Mouse (Mus musculus) ES-E14 (cell line): ENCODE data around the gene Mgll. TPM values are rescaled to one million over a fixed set of nuclear protein-coding genes. Genes with fewer than 3 reads are reported as not detected.

Experiments
- DNase-seq: peaks from one replicate; pipeline ENCODE4 v3.0.0-alpha.2; 2013; ENCODE audit warnings: low read depth, low spot score
- H3K27ac ChIP-seq: 2 replicates; pipeline ENCODE4 v1.5.1; 2012; ENCODE audit warnings: low read depth, mild to moderate bottlenecking, low read length, moderate library complexity, mixed read lengths; ENCODE audit not compliant: poor library complexity, insufficient read depth, severe bottlenecking
- H3K36me3 ChIP-seq: 2 replicates; pipeline ENCODE4 v1.6.1; 2012; ENCODE audit warnings: mild to moderate bottlenecking, low read length, moderate library complexity, mixed read lengths; ENCODE audit not compliant: control insufficient read depth, poor library complexity, insufficient read depth, severe bottlenecking
- H3K4me1 ChIP-seq, 2 experiments: fragments of 150-350 bp in 1 of 2; sonication (generic) in 1 of 2; 2 replicates each; pipeline ENCODE4 v1.6.1; 2012; ENCODE audit warnings: low read length in 2 of 2, mild to moderate bottlenecking in 1 of 2, mixed read lengths in 1 of 2; ENCODE audit not compliant: control insufficient read depth in 2 of 2, insufficient read depth in 2 of 2, poor library complexity in 1 of 2
- H3K4me3 ChIP-seq, 2 experiments: fragments of 150-350 bp in 1 of 2; sonication (generic) in 1 of 2; 2 replicates each; pipeline ENCODE4 v1.5.1; 2012; ENCODE audit warnings: low read length in 2 of 2, low read depth in 1 of 2, mild to moderate bottlenecking in 1 of 2, mixed read lengths in 1 of 2; ENCODE audit not compliant: insufficient read depth in 1 of 2, poor library complexity in 1 of 2, severe bottlenecking in 1 of 2
- H3K9ac ChIP-seq: 2 replicates; pipeline ENCODE4 v1.6.1; 2012; ENCODE audit warnings: low read depth, mild to moderate bottlenecking, low read length, mixed read lengths; ENCODE audit not compliant: poor library complexity, insufficient read depth, severe bottlenecking
- H3K9me3 ChIP-seq: fragments of 150-350 bp; sonication (generic); 2 replicates; pipeline ENCODE4 v1.6.1; 2012; ENCODE audit warnings: low read depth, mild to moderate bottlenecking, low read length; ENCODE audit not compliant: control insufficient read depth, insufficient read depth
- CHD2 ChIP-seq: IDR thresholded peaks from 2 replicates; pipeline ENCODE4 v1.6.1; 2014; ENCODE audit warnings: mild to moderate bottlenecking, low read depth, low read length, inconsistent platforms
- HCFC1 ChIP-seq: IDR thresholded peaks from 2 replicates; pipeline ENCODE4 v1.6.1; 2012; ENCODE audit warnings: low read length, inconsistent platforms, borderline replicate concordance; ENCODE audit not compliant: insufficient read depth
- MAFK ChIP-seq: IDR thresholded peaks from 2 replicates; pipeline ENCODE4 v1.6.1; 2014; ENCODE audit warnings: mild to moderate bottlenecking, low read depth, low read length, inconsistent platforms; ENCODE audit not compliant: insufficient read depth
- ZC3H11A ChIP-seq: IDR thresholded peaks from 2 replicates; pipeline ENCODE4 v1.6.1; 2012; ENCODE audit warnings: low read depth, mild to moderate bottlenecking, inconsistent platforms, low read length, borderline replicate concordance
- ZNF384 ChIP-seq: IDR thresholded peaks from 2 replicates; pipeline ENCODE4 v1.6.1; 2012; ENCODE audit warnings: low read depth, low read length, inconsistent platforms
- in situ Hi-C, 2 experiments: fragments of 600-800 bp; cut with MboI; formaldehyde crosslinking; loops; one replicate each; pipeline ENCODE4 v1.15.1; 2025; ENCODE audit warnings: low sequenced_read_pairs in 2 of 2, inconsistent platforms in 1 of 2; ENCODE audit not compliant: unreplicated experiment in 2 of 2
- total RNA-seq: library from RNA; depleted of rRNA; stranded (reverse); fragments of 300-350 nt; gene quantifications from 2 replicates; pipeline ENCODE4 v1.2.3, GENCODE M21; 2012

Mgll gene
- total RNA-seq, 1 experiment, result 8.4 TPM

DNA sequence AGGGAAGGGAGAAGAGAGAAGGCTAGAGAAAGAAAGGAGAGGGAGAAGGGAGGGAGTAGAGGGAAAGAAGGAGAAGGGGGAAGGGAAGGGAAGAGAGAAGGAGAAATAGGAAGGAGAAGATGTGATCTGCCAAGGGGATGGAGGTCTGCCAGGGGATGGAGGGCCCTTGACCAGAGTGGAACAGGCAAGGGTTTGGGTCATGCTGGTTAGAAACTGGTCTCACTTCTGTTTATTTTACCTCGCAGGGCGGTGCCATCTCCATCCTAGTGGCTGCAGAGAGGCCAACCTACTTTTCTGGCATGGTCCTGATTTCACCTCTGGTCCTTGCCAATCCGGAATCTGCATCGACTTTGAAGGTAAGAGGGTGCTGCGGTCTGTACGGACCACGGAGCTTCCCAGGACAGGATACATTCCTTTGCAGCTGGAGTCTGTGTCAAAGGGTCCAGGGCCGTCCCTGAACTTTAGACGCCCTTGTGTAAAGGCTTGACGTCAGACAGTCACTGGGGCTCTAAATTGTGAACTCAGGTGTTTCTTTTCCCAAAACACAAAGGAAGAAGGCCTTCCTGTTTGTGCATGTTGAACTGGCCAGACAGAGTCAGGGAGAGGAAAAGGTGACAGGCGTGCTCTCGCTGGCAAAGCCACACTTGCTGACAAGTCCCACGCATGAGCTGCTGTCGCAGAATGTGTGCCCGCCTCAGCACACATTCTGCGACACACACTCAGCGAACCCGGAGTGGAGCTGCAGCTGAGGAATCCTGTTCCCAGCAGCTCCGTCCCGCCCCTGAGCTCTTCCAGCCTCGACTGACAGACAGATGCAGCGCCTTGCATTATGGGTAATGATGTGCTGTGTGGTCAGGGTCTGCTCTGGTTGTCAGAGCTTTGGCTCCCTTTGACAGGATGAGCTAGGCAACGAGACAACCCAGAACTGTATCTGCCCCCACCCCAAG lies 85.2 kb downstream of the Mgll start:
- H3K4me1 ChIP-seq, result no peaks in the 10 kb centered on the region
- H3K4me3 ChIP-seq, result no peak overlapping the region
- TF ChIP-seq ZC3H11A (no peak), CHD2 (no peak), ZNF384 (no peak), MAFK (no peak), HCFC1 (no peak)
- DNase-seq, result no peak
- H3K9ac ChIP-seq, result no peak overlapping the region
- H3K36me3 ChIP-seq, result no peaks in the 10 kb centered on the region
- in situ Hi-C loops, result no loop called here
- no peak overlapping the region for H3K27ac ChIP-seq
- H3K9me3 ChIP-seq, result no peaks in the 10 kb centered on the region

DNA sequence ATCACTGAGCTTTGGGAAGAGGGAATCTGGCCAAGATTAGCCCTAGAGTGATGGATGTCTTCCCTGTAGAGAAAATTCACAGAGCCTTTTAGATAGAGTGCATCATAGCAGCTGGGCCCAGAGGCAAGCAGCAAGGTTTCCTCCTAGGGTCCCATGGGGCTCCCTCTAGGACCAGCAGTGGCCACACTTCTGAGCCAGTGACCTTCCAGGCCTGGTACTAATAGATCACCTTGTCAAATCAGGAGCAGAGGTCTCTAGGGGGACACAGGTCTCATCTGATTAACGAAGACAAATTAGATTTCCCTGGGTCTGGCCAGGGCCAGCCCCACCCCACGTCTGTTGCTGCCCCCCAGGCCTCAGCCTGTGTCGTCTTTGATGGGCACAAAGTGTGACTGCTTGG lies 86.1 kb downstream of the Mgll start:
- Histone ChIP-seq H3K9ac (no peak overlapping the region), H3K4me1 (no peaks in the 10 kb centered on the region), H3K4me3 (no peak overlapping the region), H3K27ac (no peak overlapping the region), H3K9me3 (no peaks in the 10 kb centered on the region), H3K36me3 (no peaks in the 10 kb centered on the region)
- TF ChIP-seq ZC3H11A (no peak), MAFK (no peak), ZNF384 (no peak), CHD2 (no peak), HCFC1 (no peak)
- in situ Hi-C loops, result no loop called here
- no peak for DNase-seq

DNA sequence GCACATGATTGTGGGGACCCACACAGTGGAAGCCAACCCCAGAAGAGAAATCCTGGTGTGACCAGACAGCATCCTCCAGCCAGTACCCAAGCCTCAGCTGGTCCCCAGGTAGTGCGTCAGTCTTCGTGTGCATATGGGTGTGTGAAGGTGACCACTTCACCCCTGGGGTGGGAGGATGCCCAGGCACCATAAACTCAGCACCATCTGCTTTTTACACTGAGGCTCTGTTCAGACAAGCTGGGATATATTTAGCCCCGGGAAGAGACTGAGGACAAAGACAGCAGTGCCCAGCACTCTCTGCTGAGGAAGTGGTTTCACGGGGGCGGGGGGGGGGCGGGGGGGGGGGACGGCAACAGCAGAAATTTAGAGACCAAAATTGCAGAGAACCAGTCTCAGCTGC lies 87.2 kb downstream of the Mgll start:
- H3K4me3 ChIP-seq, result no peak overlapping the region
- DNase-seq, result no peak
- H3K4me1 ChIP-seq, result no peaks in the 10 kb centered on the region
- no peaks in the 10 kb centered on the region for H3K36me3 ChIP-seq
- TF ChIP-seq MAFK (no peak), HCFC1 (no peak), CHD2 (no peak), ZC3H11A (no peak)
- H3K27ac ChIP-seq, result no peak overlapping the region
- in situ Hi-C loops, result no loop called here
- no peak overlapping the region for H3K9ac ChIP-seq
- no peaks in the 10 kb centered on the region for H3K9me3 ChIP-seq

DNA sequence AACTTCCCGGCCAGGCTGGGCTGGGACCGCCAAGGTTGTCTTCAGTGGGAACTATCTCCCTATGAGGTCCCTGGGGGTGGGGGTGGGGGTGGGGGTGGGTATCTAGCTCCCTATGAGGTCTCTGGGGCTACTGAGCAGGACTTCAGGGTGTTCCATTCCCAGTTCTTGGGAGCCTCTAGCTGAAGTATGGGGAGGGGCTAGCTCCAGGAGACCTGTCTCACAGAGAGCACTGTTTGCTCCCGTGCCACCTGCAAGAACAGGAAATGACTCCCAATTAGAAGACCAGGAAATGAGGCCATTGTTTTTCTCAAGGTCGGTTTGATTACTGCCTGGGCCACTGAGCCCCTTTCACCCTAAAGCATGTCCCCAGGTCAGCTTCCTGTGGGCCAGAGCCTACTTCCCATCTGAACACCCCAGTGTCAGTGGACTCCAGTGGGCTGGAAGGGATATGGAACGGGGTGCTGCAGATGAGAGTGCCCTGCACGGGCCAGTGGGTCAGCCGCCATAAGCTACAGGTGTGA lies 87.7 kb downstream of the Mgll start:
- DNase-seq, result no peak
- Histone ChIP-seq H3K9me3 (no peaks in the 10 kb centered on the region), H3K36me3 (no peaks in the 10 kb centered on the region), H3K27ac (no peak overlapping the region), H3K9ac (no peak overlapping the region), H3K4me3 (no peak overlapping the region), H3K4me1 (no peaks in the 10 kb centered on the region)
- TF ChIP-seq MAFK (no peak), ZC3H11A (no peak), ZNF384 (no peak), CHD2 (no peak), HCFC1 (no peak)
- in situ Hi-C loops, result no loop called here

DNA sequence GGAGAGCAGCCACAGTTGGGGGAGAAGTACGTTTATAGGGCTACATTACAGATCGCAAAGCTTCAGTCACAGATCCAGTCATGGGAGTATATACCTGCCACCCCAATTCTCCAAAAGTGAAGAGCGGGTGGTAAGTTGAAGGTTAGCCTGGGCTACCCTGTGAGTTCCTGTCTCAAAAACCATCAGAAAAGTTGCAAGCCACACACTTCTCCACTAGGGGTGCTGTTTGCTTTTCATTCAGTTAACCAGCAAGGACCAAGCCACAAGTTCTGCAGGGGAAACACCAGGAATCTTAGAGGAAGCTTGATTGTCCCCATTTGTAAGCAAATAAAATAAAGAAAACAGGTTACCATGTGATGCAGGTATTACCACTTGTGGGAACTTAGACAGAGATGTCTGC lies 88.7 kb downstream of the Mgll start:
- Histone ChIP-seq H3K4me3 (no peak overlapping the region), H3K36me3 (no peaks in the 10 kb centered on the region), H3K27ac (no peak overlapping the region), H3K4me1 (no peaks in the 10 kb centered on the region), H3K9me3 (no peaks in the 10 kb centered on the region), H3K9ac (no peak overlapping the region)
- in situ Hi-C loops, result no loop called here
- no peak for TF ChIP-seq ZNF384
- no peak for TF ChIP-seq CHD2
- no peak for TF ChIP-seq MAFK
- no peak for TF ChIP-seq ZC3H11A
- TF ChIP-seq HCFC1, result no peak
- DNase-seq, result peak; percentile 60
